Mouse (Mus musculus): ENCODE measurements at regions not wholly inside any gene's neighbourhood (a gene's known extent, or its start where the extent isn't known, plus 50 kb on each side); places are given as distances from the start of the nearest gene placed in this dataset.

- DNase-seq (ENCODE audit: inconsistent ontology term): no peak
Observed at GRCm38 (mm10) chr6:100100565-100101133, 186.6 kb downstream of the Rybp start.

- no peak for DNase-seq (ENCODE audit: inconsistent ontology term)
Observed at GRCm38 (mm10) chr6:100096393-100097125, 190.7 kb downstream of the Rybp start.

- no peak for DNase-seq (ENCODE audit: inconsistent ontology term)
Observed at GRCm38 (mm10) chr6:100094653-100095217, 192.6 kb downstream of the Rybp start.

GRCm38 (mm10) chr6:100092870-100093269, 194.4 kb downstream of the Rybp start:
- no peak for DNase-seq (ENCODE audit: inconsistent ontology term)

- DNase-seq (ENCODE audit: inconsistent ontology term): no peak
Observed at GRCm38 (mm10) chr6:100091815-100092214, 195.5 kb downstream of the Rybp start.

GRCm38 (mm10) chr6:100088576-100088975, 198.7 kb downstream of the Rybp start:
- no peak for DNase-seq (ENCODE audit: inconsistent ontology term)

- DNase-seq (ENCODE audit: inconsistent ontology term): no peak
Observed at GRCm38 (mm10) chr6:100086807-100087206, 200.5 kb downstream of the Rybp start.

- DNase-seq (ENCODE audit: inconsistent ontology term): no peak
Observed at GRCm38 (mm10) chr6:100085981-100086380, 201.3 kb downstream of the Rybp start.

GRCm38 (mm10) chr6:100083868-100084477, 203.3 kb downstream of the Rybp start:
- no peak for DNase-seq (ENCODE audit: inconsistent ontology term)

- DNase-seq (ENCODE audit: inconsistent ontology term): no peak
Observed at GRCm38 (mm10) chr6:100083127-100083526, 204.2 kb downstream of the Rybp start.

- DNase-seq (ENCODE audit: inconsistent ontology term): peak; percentile 80
Observed at GRCm38 (mm10) chr6:100074672-100075335, 212.5 kb downstream of the Rybp start.

- DNase-seq (ENCODE audit: inconsistent ontology term): no peak
Observed at GRCm38 (mm10) chr6:100072261-100072968, 214.9 kb downstream of the Rybp start.

- no peak for DNase-seq (ENCODE audit: inconsistent ontology term)
Observed at GRCm38 (mm10) chr6:100069151-100069550, 218.1 kb downstream of the Rybp start.

GRCm38 (mm10) chr6:100067273-100067672, 220.0 kb downstream of the Rybp start:
- no peak for DNase-seq (ENCODE audit: inconsistent ontology term)

GRCm38 (mm10) chr6:100065586-100065985, 221.7 kb downstream of the Rybp start:
- DNase-seq (ENCODE audit: inconsistent ontology term): no peak

- DNase-seq (ENCODE audit: inconsistent ontology term): no peak
Observed at GRCm38 (mm10) chr6:100062961-100063360, 224.3 kb downstream of the Rybp start.

GRCm38 (mm10) chr6:100059803-100060202, 227.5 kb downstream of the Rybp start:
- peak; percentile 89 for DNase-seq (ENCODE audit: inconsistent ontology term)

- no peak for DNase-seq (ENCODE audit: inconsistent ontology term)
Observed at GRCm38 (mm10) chr6:100055980-100056379, 231.3 kb downstream of the Rybp start.

- no peak for DNase-seq (ENCODE audit: inconsistent ontology term)
Observed at GRCm38 (mm10) chr6:100052955-100053795, 234.1 kb downstream of the Rybp start.

- no peak for DNase-seq (ENCODE audit: inconsistent ontology term)
Observed at GRCm38 (mm10) chr6:100052406-100052805, 234.9 kb downstream of the Rybp start.

- no peak for DNase-seq (ENCODE audit: inconsistent ontology term)
Observed at GRCm38 (mm10) chr6:100049036-100049435, 238.2 kb downstream of the Rybp start.
